Mouse (Mus musculus) mammary gland, adult 2 months (tissue): Measurements from ENCODE around the gene Slc10a3. TPM values are rescaled to one million over a fixed set of nuclear protein-coding genes. Genes with fewer than 3 reads are reported as not detected.

Source experiments
- polyA plus RNA-seq: library from polyadenylated mRNA; depleted of rRNA; stranded (reverse); fragments of >200 nt; gene quantifications from 2 replicates; pipeline ENCODE4 v1.2.3, GENCODE M21; 2012; ENCODE audit warnings: low replicate concordance; rRNA removed

The Slc10a3 gene
- polyA plus RNA-seq: 20.2 and 38.4 TPM in 2 replicates

DNA sequence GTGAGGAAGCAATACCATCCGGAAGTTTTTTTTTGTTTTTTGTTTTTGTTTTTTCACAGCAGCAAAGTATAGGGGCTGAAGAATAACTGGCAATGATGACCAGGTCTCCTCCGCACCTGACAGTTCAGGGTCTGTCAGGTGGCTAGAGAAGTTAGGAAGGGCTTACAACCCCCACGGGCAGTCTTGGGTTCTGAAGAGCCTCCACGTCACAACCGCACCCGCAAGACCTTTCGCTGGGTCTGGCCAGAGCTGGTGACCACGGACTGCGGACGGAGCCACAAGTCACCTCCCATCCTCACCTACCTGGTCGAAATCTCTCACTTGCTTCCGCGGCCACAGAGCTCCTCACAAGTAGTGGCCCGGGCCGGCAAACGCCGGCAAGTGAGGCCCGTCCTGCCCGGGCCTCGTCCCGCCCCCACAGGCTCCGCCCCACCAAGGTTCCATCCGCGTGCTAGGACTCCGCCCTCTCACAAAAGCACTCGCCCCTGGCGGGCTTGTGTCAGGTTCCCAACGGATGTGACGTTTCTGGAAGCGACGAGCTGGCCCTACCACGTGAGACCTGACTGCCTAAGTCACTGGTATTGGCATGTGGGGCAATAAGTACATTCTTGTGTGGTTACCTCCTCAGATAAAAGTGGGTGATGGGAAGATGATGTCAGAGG lies at the start of gene Slc10a3, which contains the start of gene Ubl4a:
TSS of gene Slc10a3 (minus strand) at position 462 of the 662 bp plus-strand sequence.
TSS of gene Ubl4a (minus strand) at position 331 of the 662 bp plus-strand sequence.

DNA sequence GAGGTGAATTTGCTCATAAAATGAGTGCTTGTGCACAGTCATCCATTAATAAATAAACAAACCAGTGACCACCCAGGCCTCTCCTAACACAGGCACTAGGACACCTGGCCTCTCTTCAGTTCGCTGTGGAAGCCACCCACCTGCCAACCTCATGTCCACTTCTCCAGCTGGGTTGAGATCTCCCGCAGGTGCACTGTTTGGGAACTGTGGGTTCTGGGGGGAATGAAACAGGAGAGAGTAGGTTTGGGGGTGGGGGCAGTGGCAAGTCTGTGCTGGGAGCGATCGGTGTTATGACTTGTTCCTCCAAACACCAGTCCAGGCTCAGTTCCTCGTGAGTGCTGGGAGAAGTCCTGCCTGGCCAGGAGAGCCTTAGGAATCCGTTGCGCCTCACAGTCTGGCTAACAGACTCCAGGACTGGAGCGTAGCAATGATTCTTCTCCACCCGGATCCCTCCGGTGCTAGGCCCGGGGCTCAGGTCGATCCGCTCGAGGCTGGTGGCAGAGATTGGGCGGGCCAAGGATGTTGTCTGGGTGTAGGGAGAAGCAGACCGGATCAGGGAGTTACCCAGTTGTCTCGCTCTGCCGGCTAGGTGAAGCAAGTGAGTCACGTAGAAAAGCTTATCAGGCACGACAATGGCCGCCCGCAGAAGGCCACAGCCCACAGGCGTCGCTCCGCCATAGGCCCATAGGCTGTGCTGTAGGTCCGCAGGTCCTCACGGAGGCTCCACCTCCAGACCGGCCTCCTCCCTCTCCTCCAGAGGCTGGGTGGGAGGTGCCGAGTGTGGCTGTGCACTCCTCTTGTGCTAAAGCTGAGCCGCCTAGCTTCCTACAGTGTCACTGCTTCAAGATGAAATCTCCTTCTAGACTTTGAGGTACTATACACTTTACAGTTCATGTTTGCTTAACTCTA lies 19.6 kb upstream of the Slc10a3 start, which contains the start of the genes Fam3a and Ikbkg:
TSS of gene Fam3a (minus strand) at position 738 of the 909 bp plus-strand sequence.
TSS of gene Ikbkg (plus strand) at position 756 of the 909 bp plus-strand sequence.

DNA sequence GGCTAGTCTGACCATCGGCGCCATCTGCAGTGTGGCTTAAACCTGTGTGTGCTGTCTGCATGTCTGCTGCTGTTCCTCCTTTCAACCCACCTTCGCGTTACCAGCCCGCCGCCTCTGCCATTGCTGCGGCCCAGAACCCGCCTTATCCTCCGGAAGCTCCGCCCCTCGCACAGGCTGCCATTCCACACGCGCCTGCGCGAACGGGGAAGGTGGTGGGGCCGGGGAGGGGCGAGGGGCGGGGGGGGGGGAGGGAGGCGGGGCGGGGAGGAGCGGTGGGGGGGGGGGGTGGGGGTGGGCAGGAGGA lies 19.7 kb downstream of the Slc10a3 start, which contains the start of gene Lage3:
TSS of gene Lage3 (minus strand) at position 152 of the 304 bp plus-strand sequence.

DNA sequence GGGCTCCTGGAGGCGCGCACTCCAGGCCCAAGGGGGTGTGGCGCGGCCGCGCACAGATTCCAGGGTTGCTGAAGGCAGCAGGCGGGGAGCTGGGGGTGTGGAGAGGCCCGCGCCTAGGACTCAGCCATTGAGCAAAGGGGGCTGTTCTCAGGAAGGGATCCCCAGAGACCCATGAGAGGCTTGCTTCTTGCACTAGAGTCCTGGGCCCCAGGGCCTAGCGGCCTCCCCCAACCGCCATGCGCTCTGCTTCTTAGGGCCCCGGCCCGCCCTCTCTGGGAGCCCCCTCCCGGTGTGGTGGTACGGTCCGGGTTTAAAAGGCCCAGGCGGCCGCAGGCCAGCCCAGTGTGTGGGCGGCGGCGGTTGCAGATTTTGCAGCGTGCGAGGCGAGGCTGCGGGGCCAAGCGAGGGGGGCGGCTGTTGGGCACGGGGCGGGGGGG lies 44.4 kb downstream of the Slc10a3 start, which contains the start of gene Plxna3:
TSS of gene Plxna3 (plus strand) at position 342 of the 437 bp plus-strand sequence.

Other genes with a start within 250 kb of the Slc10a3 start
- 2.1 TPM in 1 of 2 replicates, not detected in the other for gene Opn1mw, start 245.9 kb downstream of the Slc10a3 start, polyA plus RNA-seq
- 6.0 and 8.2 TPM in 2 replicates for gene Mecp2, start 238.0 kb downstream of the Slc10a3 start, polyA plus RNA-seq
- gene Tex28, start 205.5 kb downstream of the Slc10a3 start, polyA plus RNA-seq: not detected in 2 replicates
- gene Tktl1, start 196.1 kb downstream of the Slc10a3 start, polyA plus RNA-seq: 0.19 TPM in 1 of 2 replicates, not detected in the other
- gene Flna, start 123.5 kb downstream of the Slc10a3 start, polyA plus RNA-seq: 435 and 465 TPM in 2 replicates
- 54.0 and 73.1 TPM in 2 replicates for gene Emd, start 118.7 kb downstream of the Slc10a3 start, polyA plus RNA-seq
- gene Rpl10, start 102.5 kb downstream of the Slc10a3 start, polyA plus RNA-seq: 1,218 and 1,546 TPM in 2 replicates
- 128 and 141 TPM in 2 replicates for gene Taz, start 91.4 kb downstream of the Slc10a3 start, polyA plus RNA-seq
- gene Dnase1l1, start 91.0 kb downstream of the Slc10a3 start, polyA plus RNA-seq: 19.4 and 84.6 TPM in 2 replicates
- 366 and 441 TPM in 2 replicates for gene Atp6ap1, start 76.3 kb downstream of the Slc10a3 start, polyA plus RNA-seq
- gene Gdi1, start 68.4 kb downstream of the Slc10a3 start, polyA plus RNA-seq: 190 and 385 TPM in 2 replicates
- 10.4 and 13.7 TPM in 2 replicates for gene Fam50a, start 60.3 kb downstream of the Slc10a3 start, polyA plus RNA-seq
- gene Plxna3, start 44.3 kb downstream of the Slc10a3 start, polyA plus RNA-seq: 35.3 and 37.3 TPM in 2 replicates
- gene Lage3, start 19.7 kb downstream of the Slc10a3 start, polyA plus RNA-seq: 35.5 and 59.7 TPM in 2 replicates
- gene Ubl4a, start 131 bp downstream of the Slc10a3 start, polyA plus RNA-seq: 31.4 and 52.5 TPM in 2 replicates
- gene Fam3a, start 19.9 kb upstream of the Slc10a3 start, polyA plus RNA-seq: 43.6 and 48.4 TPM in 2 replicates
- gene Ikbkg, start 19.9 kb upstream of the Slc10a3 start, polyA plus RNA-seq: 11.1 and 19.5 TPM in 2 replicates
- gene G6pdx, start 55.8 kb upstream of the Slc10a3 start, polyA plus RNA-seq: 121 and 216 TPM in 2 replicates
- gene Gm6880, start 108.0 kb upstream of the Slc10a3 start, polyA plus RNA-seq: not detected in 2 replicates
- gene Olfr1326-ps1, start 201.5 kb upstream of the Slc10a3 start, polyA plus RNA-seq: not detected in 2 replicates
- not detected in 2 replicates for gene Olfr1325, start 219.3 kb upstream of the Slc10a3 start, polyA plus RNA-seq